Mouse (Mus musculus): Measurements from ENCODE around the gene Gm10153.
"Not testable (repeated sequence)": the region's sequence is repeated elsewhere in the genome, so short reads cannot be mapped to it uniquely, and the experiment has no call there.

Gm10153 gene

GRCm38 (mm10) chr7:142143506-142144010 lies 46.6 kb downstream of the Gm10153 start:
- DNase-seq (ENCODE audit: low spot score): not testable (repeated sequence)

- no peak for DNase-seq (ENCODE audit: low spot score)
These were observed 49.5 kb downstream of the Gm10153 start for GRCm38 (mm10) chr7:142140696-142141095.
